Mouse (Mus musculus) heart, embryonic 11.5 days (tissue): ENCODE data around the gene Tppp3. TPM values are rescaled to one million over a fixed set of nuclear protein-coding genes. Genes with fewer than 3 reads are reported as not detected.

Experiments used
- ATAC-seq: fragments of 200-750 bp; cut with Nextera tagmentation; replicated peaks from 2 replicates; pipeline ENCODE4 v1.8.0; 2017; ENCODE audit warnings: moderate library complexity; ENCODE audit not compliant: insufficient number of reproducible peaks, low FRiP score, low TSS enrichment
- H3K27ac ChIP-seq: fragments of 300-500 bp; sonication (generic); 2 replicates; pipeline ENCODE4 v1.5.1; 2014; ENCODE audit warnings: mild to moderate bottlenecking, low read depth, low read length
- H3K27me3 ChIP-seq: fragments of 300-500 bp; sonication (generic); 2 replicates; pipeline ENCODE4 v1.6.1; 2014; ENCODE audit warnings: mild to moderate bottlenecking, low read length, mixed read lengths; ENCODE audit not compliant: control insufficient read depth, insufficient read depth
- H3K36me3 ChIP-seq: fragments of 300-500 bp; sonication (generic); 2 replicates; pipeline ENCODE4 v1.6.1; 2014; ENCODE audit warnings: mild to moderate bottlenecking, low read length, moderate library complexity, mixed read lengths; ENCODE audit not compliant: control insufficient read depth, insufficient read depth
- H3K4me1 ChIP-seq: fragments of 300-500 bp; sonication (generic); 2 replicates; pipeline ENCODE4 v1.6.1; 2014; ENCODE audit warnings: low read length; ENCODE audit not compliant: control insufficient read depth, insufficient read depth
- H3K4me2 ChIP-seq: fragments of 300-500 bp; sonication (generic); 2 replicates; pipeline ENCODE4 v1.6.1; 2014; ENCODE audit warnings: mild to moderate bottlenecking, moderate library complexity
- H3K4me3 ChIP-seq: fragments of 300-500 bp; sonication (generic); 2 replicates; pipeline ENCODE4 v1.5.1; 2014; ENCODE audit warnings: low read depth, low read length
- H3K9ac ChIP-seq: fragments of 300-500 bp; sonication (generic); 2 replicates; pipeline ENCODE4 v1.6.1; 2014; ENCODE audit warnings: mild to moderate bottlenecking, low read depth, low read length, moderate library complexity
- H3K9me3 ChIP-seq: fragments of 300-500 bp; sonication (generic); replicated peaks from 2 replicates; pipeline ENCODE4 v1.6.1; 2016; ENCODE audit warnings: low read length; ENCODE audit not compliant: control insufficient read depth
- WGBS: fragments of 180-500 bp; shearing (Covaris S2); extraction: QIAGEN DNeasy Blood & Tissue Kit; methylation state at CpG from one replicate; pipeline ENCODE4 v1.1.7; 2014; ENCODE audit not compliant: insufficient replicate concordance; 5-methylcytosine and 5-hydroxymethylcytosine counted together
- polyA plus RNA-seq: library from polyadenylated mRNA; unstranded; fragments of >200 nt; fragmentation: Nextera tagmentation; extraction: Ambion mirVana; gene quantifications from 2 replicates; pipeline ENCODE4 v1.2.1, GENCODE M21; 2014

The Tppp3 gene
- polyA plus RNA-seq, 1 experiment from 2014 or later, result 21.1 TPM

GRCm38 (mm10) chr8:105418992-105419391 is 52.3 kb downstream of the Tppp3 start:
- no peak overlapping the region for H3K27ac ChIP-seq
- no peak for ATAC-seq
- no peaks in the 10 kb centered on the region for H3K9me3 ChIP-seq
- no peak overlapping the region for H3K4me2 ChIP-seq
- H3K4me1 ChIP-seq, result no peaks in the 10 kb centered on the region
- no peak overlapping the region for H3K9ac ChIP-seq
- peaks cover 7% of the 10 kb centered on the region for H3K27me3 ChIP-seq
- WGBS, result 73% methylated on average over 2 of the region's 2 CpGs
- H3K4me3 ChIP-seq, result no peak overlapping the region
- H3K36me3 ChIP-seq, result no peaks in the 10 kb centered on the region

Other genes starting within 250 kb of the Tppp3 start
- 20.9 and 21.6 TPM in 2 replicates for gene D230025D16Rik, start 246.4 kb downstream of the Tppp3 start, polyA plus RNA-seq
- 8.6 and 10.0 TPM in 2 replicates for gene B3gnt9, start 216.4 kb downstream of the Tppp3 start, polyA plus RNA-seq
- gene Tradd, start 206.9 kb downstream of the Tppp3 start, polyA plus RNA-seq, result 14.3 and 17.0 TPM in 2 replicates
- 2.3 and 2.8 TPM in 2 replicates for gene Fbxl8, start 206.9 kb downstream of the Tppp3 start, polyA plus RNA-seq
- gene Hsf4, start 201.7 kb downstream of the Tppp3 start, polyA plus RNA-seq, result not detected in 2 replicates
- gene Nol3, start 195.4 kb downstream of the Tppp3 start, polyA plus RNA-seq, result 1.8 and 2.0 TPM in 2 replicates
- gene 4931428F04Rik, start 181.7 kb downstream of the Tppp3 start, polyA plus RNA-seq, result 4.5 and 6.7 TPM in 2 replicates
- 10.8 and 15.0 TPM in 2 replicates for gene Exoc3l, start 175.4 kb downstream of the Tppp3 start, polyA plus RNA-seq
- gene E2f4, start 173.9 kb downstream of the Tppp3 start, polyA plus RNA-seq, result 70.7 and 81.9 TPM in 2 replicates
- gene Elmo3, start 165.9 kb downstream of the Tppp3 start, polyA plus RNA-seq, result 2.9 and 4.2 TPM in 2 replicates
- gene Lrrc29, start 145.2 kb downstream of the Tppp3 start, polyA plus RNA-seq, result 1.3 and 1.7 TPM in 2 replicates
- 83.5 and 88.7 TPM in 2 replicates for gene Tmem208, start 145.2 kb downstream of the Tppp3 start, polyA plus RNA-seq
- gene Fhod1, start 123.6 kb downstream of the Tppp3 start, polyA plus RNA-seq, result 2.8 and 3.1 TPM in 2 replicates
- 1.5 and 2.1 TPM in 2 replicates for gene Slc9a5, start 122.7 kb downstream of the Tppp3 start, polyA plus RNA-seq
- 0.11 TPM in 1 of 2 replicates, not detected in the other for gene Plekhg4, start 98.3 kb downstream of the Tppp3 start, polyA plus RNA-seq
- gene Kctd19, start 58.0 kb downstream of the Tppp3 start, polyA plus RNA-seq, result not detected in 2 replicates
- gene Lrrc36, start 58.0 kb downstream of the Tppp3 start, polyA plus RNA-seq, result not detected in 2 replicates
- 15.0 and 17.1 TPM in 2 replicates for gene Zdhhc1, start 25.4 kb upstream of the Tppp3 start, polyA plus RNA-seq
- gene Hsd11b2, start 47.2 kb upstream of the Tppp3 start, polyA plus RNA-seq, result 6.4 and 8.2 TPM in 2 replicates
- 80.7 and 86.3 TPM in 2 replicates for gene Atp6v0d1, start 94.5 kb upstream of the Tppp3 start, polyA plus RNA-seq
- 23.6 and 27.9 TPM in 2 replicates for gene Ripor1, start 133.7 kb upstream of the Tppp3 start, polyA plus RNA-seq
- gene Ctcf, start 165.0 kb upstream of the Tppp3 start, polyA plus RNA-seq, result 53.9 and 66.3 TPM in 2 replicates
- gene Agrp, start 165.9 kb upstream of the Tppp3 start, polyA plus RNA-seq, result 0.50 and 0.84 TPM in 2 replicates
- gene Carmil2, start 214.7 kb upstream of the Tppp3 start, polyA plus RNA-seq, result 0.27 and 0.46 TPM in 2 replicates
- 39.3 and 41.5 TPM in 2 replicates for gene Acd, start 229.6 kb upstream of the Tppp3 start, polyA plus RNA-seq
- 10.9 and 14.2 TPM in 2 replicates for gene Pard6a, start 229.6 kb upstream of the Tppp3 start, polyA plus RNA-seq
- gene 4933405L10Rik, start 236.1 kb upstream of the Tppp3 start, polyA plus RNA-seq, result 0.13 TPM in 1 of 2 replicates, not detected in the other
- 13.3 and 16.9 TPM in 2 replicates for gene Enkd1, start 236.7 kb upstream of the Tppp3 start, polyA plus RNA-seq